Mouse (Mus musculus) liver, adult 2 months (tissue): ENCODE data around the gene Slc35e2. TPM values are rescaled to one million over a fixed set of nuclear protein-coding genes. Genes with fewer than 3 reads are reported as not detected.
A peak's percentile ranks its signal among the peaks of the same experiment; 100 is the strongest.
"Not testable (repeated sequence)": the region's sequence is repeated elsewhere in the genome, so short reads cannot be mapped to it uniquely, and the experiment has no call there.

Experiments
- DNase-seq: peaks from one replicate; pipeline ENCODE4 v3.0.0-alpha.2; 2011; ENCODE audit warnings: low read depth, low spot score; ENCODE audit errors: extremely low read depth
- H3K27ac ChIP-seq: fragments of 200-500 bp; replicated peaks from 2 replicates; pipeline ENCODE4 v1.5.1; 2012; ENCODE audit warnings: low read depth, mild to moderate bottlenecking, control low read depth, inconsistent platforms, low read length; ENCODE audit not compliant: insufficient read depth
- H3K27me3 ChIP-seq: fragments of 200-500 bp; 2 replicates; pipeline ENCODE4 v1.6.1; 2012; ENCODE audit warnings: mild to moderate bottlenecking, moderate library complexity, low read length, inconsistent platforms; ENCODE audit not compliant: control insufficient read depth, insufficient read depth
- H3K36me3 ChIP-seq: fragments of 200-500 bp; 2 replicates; pipeline ENCODE4 v1.6.1; 2012; ENCODE audit warnings: low read length, inconsistent platforms; ENCODE audit not compliant: control insufficient read depth, insufficient read depth
- H3K4me1 ChIP-seq: fragments of 200-500 bp; 2 replicates; pipeline ENCODE4 v1.6.1; 2011; ENCODE audit warnings: low read length; ENCODE audit not compliant: control insufficient read depth, insufficient read depth
- H3K4me3 ChIP-seq: fragments of 200-500 bp; 2 replicates; pipeline ENCODE4 v1.5.1; 2011; ENCODE audit warnings: low read depth, mild to moderate bottlenecking, control low read depth, low read length, moderate library complexity; ENCODE audit not compliant: insufficient read depth
- H3K79me2 ChIP-seq: fragments of 200-500 bp; 2 replicates; pipeline ENCODE4 v1.6.1; 2012; ENCODE audit warnings: inconsistent platforms, mild to moderate bottlenecking, low read length, moderate library complexity; ENCODE audit not compliant: control insufficient read depth, insufficient read depth
- H3K9ac ChIP-seq: fragments of 200-500 bp; 2 replicates; pipeline ENCODE4 v1.6.1; 2012; ENCODE audit warnings: low read depth, mild to moderate bottlenecking, control low read depth, inconsistent platforms, low read length
- CTCF ChIP-seq: fragments of 200-500 bp; IDR thresholded peaks from 2 replicates; pipeline ENCODE4 v1.5.1; 2011; ENCODE audit warnings: low read depth, low read length, control low read depth
- POLR2A ChIP-seq: fragments of 200-500 bp; IDR thresholded peaks from 2 replicates; pipeline ENCODE4 v1.6.1; 2011; ENCODE audit warnings: low read length, control low read depth; ENCODE audit not compliant: insufficient read depth; ENCODE audit errors: extremely low read depth
- WGBS: fragments of 180-500 bp; shearing (Covaris S2); methylation state at CpG from one replicate; pipeline ENCODE4 v1.1.7; 2018; 5-methylcytosine and 5-hydroxymethylcytosine counted together
- polyA plus RNA-seq: library from polyadenylated mRNA; depleted of rRNA; stranded (reverse); fragments of >200 nt; gene quantifications from 2 replicates; pipeline ENCODE4 v1.2.3, GENCODE M21; 2012
- total RNA-seq: library from RNA; depleted of rRNA; stranded (reverse); fragments of >200 nt; gene quantifications from 2 replicates; pipeline ENCODE4 v1.2.3, GENCODE M21; 2014

Gene Slc35e2
- total and polyA plus RNA-seq, 2 experiments = 18.5 to 63.5 TPM

- DNase-seq = peak; percentile 77
- Histone ChIP-seq H3K79me2 (no peaks in the 10 kb centered on the region), H3K4me1 (peaks cover 3% of the 10 kb centered on the region; the same call in 1 of the 2 replicates), H3K27ac (no peak overlapping the region), H3K36me3 (peaks cover 55% of the 10 kb centered on the region), H3K27me3 (no peaks in the 10 kb centered on the region), H3K4me3 (no peak overlapping the region), H3K9ac (no peak overlapping the region)
- TF ChIP-seq CTCF = no peak
- no peak for TF ChIP-seq POLR2A
- 29% methylated on average over 1 of the region's 1 CpGs for WGBS
Measured at GRCm38 (mm10) chr4:155643531-155643930, 42.3 kb downstream of the Slc35e2 start.

GRCm38 (mm10) chr4:155645308-155645707, 44.1 kb downstream of the Slc35e2 start, which contains the start of gene Gm10563:
Gene Gm10563 (minus strand): TSS chr4:155645408.
- not testable (repeated sequence) for H3K79me2 ChIP-seq, H3K4me1 ChIP-seq, H3K27ac ChIP-seq, DNase-seq, H3K4me3 ChIP-seq, H3K9ac ChIP-seq, H3K27me3 ChIP-seq
- 100% methylated on average over 2 of the region's 2 CpGs for WGBS
- peaks cover 58% of the 10 kb centered on the region for H3K36me3 ChIP-seq

- no peak for TF ChIP-seq CTCF
- no peak for TF ChIP-seq POLR2A
- peak; percentile 84 for DNase-seq
- no peak overlapping the region for H3K27ac ChIP-seq
- no peaks in the 10 kb centered on the region for H3K27me3 ChIP-seq
- H3K36me3 ChIP-seq = peaks cover 56% of the 10 kb centered on the region
- 39% methylated on average over 5 of the region's 5 CpGs for WGBS
- no peak overlapping the region for H3K4me3 ChIP-seq
- no peaks in the 10 kb centered on the region for H3K79me2 ChIP-seq
- H3K4me1 ChIP-seq = peaks cover 3% of the 10 kb centered on the region; the same call in 1 of the 2 replicates
- H3K9ac ChIP-seq = no peak overlapping the region
Measured at GRCm38 (mm10) chr4:155645721-155646120, 44.5 kb downstream of the Slc35e2 start.

GRCm38 (mm10) chr4:155649355-155649754, 48.1 kb downstream of the Slc35e2 start:
- DNase-seq = no peak
- peaks cover 5% of the 10 kb centered on the region; the same call in 1 of the 2 replicates for H3K4me1 ChIP-seq
- no peak overlapping the region for H3K4me3 ChIP-seq
- H3K27ac ChIP-seq = no peak overlapping the region
- peaks cover 30% of the 10 kb centered on the region for H3K36me3 ChIP-seq
- TF ChIP-seq POLR2A (no peak), CTCF (no peak)
- no peaks in the 10 kb centered on the region for H3K79me2 ChIP-seq
- H3K9ac ChIP-seq = no peak overlapping the region
- WGBS = 94% methylated on average over 11 of the region's 11 CpGs
- no peaks in the 10 kb centered on the region for H3K27me3 ChIP-seq

- no peaks in the 10 kb centered on the region for H3K79me2 ChIP-seq
- H3K4me1 ChIP-seq = 0 out of 2 replicates have a peak, but pooled peaks cover 2% of the 10 kb centered on the region
- no peak for DNase-seq
- no peak overlapping the region for H3K4me3 ChIP-seq
- no peak overlapping the region for H3K9ac ChIP-seq
- TF ChIP-seq POLR2A = no peak
- TF ChIP-seq CTCF = no peak
- H3K27ac ChIP-seq = no peak overlapping the region
- 77% methylated on average over 15 of the region's 15 CpGs for WGBS
- no peaks in the 10 kb centered on the region for H3K27me3 ChIP-seq
- H3K36me3 ChIP-seq = peaks cover 28% of the 10 kb centered on the region
Measured at GRCm38 (mm10) chr4:155651553-155652269, 50.5 kb downstream of the Slc35e2 start.
